In genomic region chrX:98890406-98891116, GRCm38 (mm10) we compare ENCODE assay signal across 8 mouse cellular contexts. TPM values are rescaled to one million over a fixed set of nuclear protein-coding genes. Genes with fewer than 3 reads are reported as not detected.
DNase-seq lines count a peak whose midpoint lies in the region; ATAC-seq lines count a peak whose summit lies in the region.

TSS of gene Ophn1 (minus strand) at chrX:98891025.

- intact Hi-C loops in gastrocnemius, postnatal 14 days (cut with DNase I; ENCODE audit: low total_unique reads) = no loop called here

- peak within 1 kb of the TSS; percentile 48 for H3K4me3 ChIP-seq in intestine, embryonic 14.5 days (ENCODE audit: low read depth, low read length)
- H3K4me3 ChIP-seq in macrophage (ENCODE audit: inconsistent target) = peak within 1 kb of the TSS; percentile 55

- ATAC-seq in intestine, embryonic 14.5 days (replicated peaks; ENCODE audit: low FRiP score, low TSS enrichment, low read depth) = peak; percentile 88

- no peaks in the 10 kb centered on the region for H3K36me3 ChIP-seq in intestine, embryonic 14.5 days (ENCODE audit: control insufficient read depth, insufficient read depth, low read length)
- no peaks in the 10 kb centered on the region for H3K36me3 ChIP-seq in macrophage (ENCODE audit: inconsistent target)

- peak within 1 kb of the TSS; percentile 52 for H3K4me2 ChIP-seq in intestine, embryonic 14.5 days (ENCODE audit: low read length)

- WGBS in intestine, embryonic 14.5 days = 8% methylated on average over 48 of the region's 48 CpGs
- 25% methylated on average over 33 of the region's 48 CpGs for WGBS in macrophage (ENCODE audit: missing documents)

- peak within 1 kb of the TSS; percentile 53 for H3K9ac ChIP-seq in intestine, embryonic 14.5 days (ENCODE audit: low read length)

- peak; percentile 54 for DNase-seq in adrenal gland, adult 8-10 months
- DNase-seq in embryo, embryonic 10 days (ENCODE audit: low spot score) = peak; percentile 75
- DNase-seq in gastrocnemius, postnatal 14 days = peak; percentile 73
- DNase-seq in intestine, embryonic 14.5 days (ENCODE audit: low spot score) = peak; percentile 79
- peak; percentile 51 to 76 for DNase-seq in left cerebral cortex, adult 9 months (ENCODE audit: low spot score in 2 of 2)
- DNase-seq in right cerebral cortex, postnatal 10 days (ENCODE audit: low spot score in 2 of 2) = peak; percentile 86 to 89
- no peak for DNase-seq in thymus, postnatal 25 days

- peaks cover 26% of the 10 kb centered on the region; the same call in 1 of the 2 replicates for H3K79me2 ChIP-seq in macrophage (ENCODE audit: inconsistent target)

- no peaks in the 10 kb centered on the region for H3K4me1 ChIP-seq in intestine, embryonic 14.5 days (replicated peaks; ENCODE audit: control insufficient read depth, insufficient read depth, low read length)

- H3K9me3 ChIP-seq in intestine, embryonic 14.5 days (ENCODE audit: control insufficient read depth, low read length) = no peaks in the 10 kb centered on the region

- peak within 1 kb of the TSS; percentile 70 for H3K27ac ChIP-seq in intestine, embryonic 14.5 days (ENCODE audit: low read depth)
- H3K27ac ChIP-seq in macrophage = peak within 1 kb of the TSS; percentile 56

- peaks cover 4% of the 10 kb centered on the region; the same call in 1 of the 2 replicates for H3K27me3 ChIP-seq in intestine, embryonic 14.5 days (replicated peaks; ENCODE audit: control insufficient read depth, insufficient read depth, low read length)

RNA-seq across cellular contexts. Expression of gene Ophn1, which starts in this region (rescaled TPM):
- 10 to 100 TPM; 11.6 to 21.3 (median 16.2) TPM for total RNA-seq in adrenal gland, adult 8-10 months (2022)
- 1 to 10 TPM; 4.5 to 4.8 TPM for total RNA-seq in gastrocnemius, postnatal 14 days (2021)
- polyA plus RNA-seq in intestine, embryonic 14.5 days (2014; fragmentation: Nextera tagmentation; extraction: Ambion mirVana) = 11.0 and 11.5 TPM in 2 replicates
- 100 to 1,000 TPM in 24 of 26 experiments, 10 to 100 TPM in 2; 25.8 to 296 (median 172) TPM for total RNA-seq in macrophage (2018; cell fraction: chromatin; rRNA removed)
- total RNA-seq in macrophage (2018; cell fraction: cytosol; rRNA removed) = 10 to 100 TPM; 17.0 to 40.8 (median 30.1) TPM
- 100 to 1,000 TPM in 9 of 26 experiments, 10 to 100 TPM in 17; 18.0 to 198 (median 67.1) TPM for total RNA-seq in macrophage (2018; cell fraction: nucleus; rRNA removed)
- polyA plus RNA-seq in macrophage (2018) = 25.9 to 33.1 TPM (median 27.6 TPM) in 3 replicates
